Mouse (Mus musculus): ENCODE data around the gene Tia1. TPM values are rescaled to one million over a fixed set of nuclear protein-coding genes. Genes with fewer than 3 reads are reported as not detected.

Tia1 gene
- polyA plus RNA-seq, 1 experiment: 323 TPM

DNA sequence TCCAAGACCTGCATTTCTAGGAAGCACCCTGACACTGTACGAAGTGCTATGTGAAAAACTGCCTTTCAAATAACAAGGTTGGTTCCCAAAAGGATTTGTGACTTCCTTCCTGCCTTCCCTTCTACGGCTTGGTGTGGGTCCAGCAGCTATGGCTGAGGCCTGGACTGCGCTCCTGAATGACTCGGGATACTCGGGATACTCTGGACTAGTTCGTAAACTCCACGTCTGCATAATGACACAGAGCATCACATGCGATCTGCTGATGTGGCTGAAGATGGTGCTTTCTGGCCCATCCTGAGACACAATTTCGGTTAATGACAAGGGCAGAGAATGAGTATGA lies 67.7 kb downstream of the Tia1 start:
- Histone ChIP-seq H3K27ac (ENCODE audit: insufficient read depth, low read depth, low read length) (peak overlapping the region; percentile 83), H3K4me3 (ENCODE audit: insufficient read depth, low read depth, low read length) (peak overlapping the region; percentile 50), H3K4me1 (ENCODE audit: control insufficient read depth, insufficient read depth, low read length) (peaks cover 8% of the 10 kb centered on the region)
- TF ChIP-seq CTCF (IDR thresholded peaks at IDR 0.05; ENCODE audit: insufficient read depth, low read depth, low read length) (no peak), POLR2A (IDR thresholded peaks at IDR 0.05; ENCODE audit: insufficient read depth, low read depth, low read length) (no peak)
- 15% methylated on average over 9 of the region's 9 CpGs for WGBS

DNA sequence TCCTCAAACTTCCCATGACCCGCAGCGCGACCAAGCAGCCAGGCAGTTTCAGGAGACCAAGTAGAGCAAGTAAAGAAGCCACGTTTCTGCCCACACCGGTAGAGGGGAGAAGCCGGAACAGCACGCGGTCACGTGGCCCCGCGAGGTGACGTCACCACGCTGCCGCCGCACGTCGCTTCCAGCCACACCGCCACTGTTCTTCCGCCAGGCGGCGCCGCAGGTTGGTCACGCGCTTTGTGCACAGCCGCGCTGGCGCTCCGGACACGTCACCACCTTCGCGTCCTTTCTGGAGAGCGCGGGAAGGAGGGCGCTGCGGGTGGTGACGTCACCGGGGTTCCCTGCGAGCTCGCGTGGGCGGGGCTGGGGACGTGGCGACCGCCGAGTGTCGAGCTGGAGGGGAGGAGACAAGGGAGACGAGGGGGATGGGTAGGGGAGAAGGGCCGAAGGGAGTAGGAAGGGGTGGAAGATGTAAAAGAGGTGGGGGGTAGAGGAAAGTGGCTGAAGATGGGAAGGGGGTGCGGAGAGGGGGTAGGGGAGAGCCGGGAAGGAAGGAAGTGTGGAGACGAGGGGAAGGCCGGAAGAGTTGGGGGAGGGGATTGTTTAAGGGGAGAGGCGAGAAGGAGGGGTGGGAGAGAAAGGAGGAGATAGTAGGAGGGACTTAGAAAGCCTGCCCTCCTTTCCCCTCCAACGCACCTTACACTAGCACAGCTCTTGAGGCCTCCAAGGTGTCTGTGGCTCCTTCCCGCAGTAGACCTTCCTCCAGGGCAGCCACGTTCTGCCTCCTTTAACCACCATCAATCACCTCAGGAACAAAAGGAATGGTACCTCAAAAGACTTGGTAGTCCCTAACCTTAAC lies 68.3 kb downstream of the Tia1 start:
- peak overlapping the region; percentile 99 for H3K27ac ChIP-seq (ENCODE audit: insufficient read depth, low read depth, low read length)
- WGBS: 1% methylated on average over 55 of the region's 56 CpGs
- TF ChIP-seq POLR2A (IDR thresholded peaks at IDR 0.05; ENCODE audit: insufficient read depth, low read depth, low read length) (peak; percentile 69), CTCF (IDR thresholded peaks at IDR 0.05; ENCODE audit: insufficient read depth, low read depth, low read length) (peak; percentile 87)
- H3K4me3 ChIP-seq (ENCODE audit: insufficient read depth, low read depth, low read length): peak overlapping the region; percentile 60
- peaks cover 8% of the 10 kb centered on the region for H3K4me1 ChIP-seq (ENCODE audit: control insufficient read depth, insufficient read depth, low read length)

DNA sequence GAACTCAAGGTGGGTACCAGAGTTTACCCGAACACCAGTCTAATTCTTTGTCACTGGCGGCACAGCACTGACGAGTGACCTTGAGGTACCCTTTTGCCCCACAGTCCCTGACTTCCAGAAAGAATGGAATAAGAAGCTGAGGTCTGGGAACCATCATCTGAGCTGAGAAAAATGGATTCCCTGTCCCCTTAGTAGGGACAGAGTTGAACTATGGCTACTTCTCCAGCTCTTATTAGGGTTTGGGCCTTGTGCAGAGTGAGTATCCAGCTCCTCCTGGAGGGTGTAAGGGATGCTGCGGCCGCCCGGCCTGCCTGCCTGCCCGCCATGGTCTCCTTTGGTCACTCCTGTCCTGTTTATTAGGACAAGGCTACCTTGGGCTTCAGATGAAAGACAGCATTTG lies 69.1 kb downstream of the Tia1 start:
- Histone ChIP-seq H3K27ac (ENCODE audit: insufficient read depth, low read depth, low read length) (peak overlapping the region; percentile 99), H3K4me3 (ENCODE audit: insufficient read depth, low read depth, low read length) (peak overlapping the region; percentile 60), H3K4me1 (ENCODE audit: control insufficient read depth, insufficient read depth, low read length) (peaks cover 8% of the 10 kb centered on the region)
- 57% methylated on average over 7 of the region's 7 CpGs for WGBS
- TF ChIP-seq POLR2A (IDR thresholded peaks at IDR 0.05; ENCODE audit: insufficient read depth, low read depth, low read length) (no peak), CTCF (IDR thresholded peaks at IDR 0.05; ENCODE audit: insufficient read depth, low read depth, low read length) (no peak)

DNA sequence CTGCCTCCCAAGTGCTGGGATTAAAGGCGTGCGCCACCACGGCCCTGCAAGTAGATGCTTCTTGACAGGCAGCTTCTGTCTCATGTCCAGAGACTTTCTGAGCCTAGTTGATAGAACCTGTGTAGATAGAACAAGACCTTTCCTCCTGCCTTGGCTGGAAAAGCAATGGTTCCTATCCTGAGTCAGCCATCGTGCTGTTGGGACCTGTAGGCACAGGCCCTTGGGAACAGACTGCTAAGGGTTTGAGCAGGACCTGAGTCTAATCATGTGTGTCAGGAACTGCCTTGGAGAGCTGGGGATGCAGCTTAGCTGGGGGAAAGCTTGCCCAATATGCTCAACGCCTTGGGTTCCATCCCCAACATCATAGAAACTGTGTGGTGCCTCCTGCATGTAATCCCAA lies 70.1 kb downstream of the Tia1 start:
- WGBS: 97% methylated on average over 5 of the region's 5 CpGs
- Histone ChIP-seq H3K4me1 (ENCODE audit: control insufficient read depth, insufficient read depth, low read length) (peaks cover 8% of the 10 kb centered on the region), H3K27ac (ENCODE audit: insufficient read depth, low read depth, low read length) (no peak overlapping the region), H3K4me3 (ENCODE audit: insufficient read depth, low read depth, low read length) (no peak overlapping the region)
- TF ChIP-seq CTCF (IDR thresholded peaks at IDR 0.05; ENCODE audit: insufficient read depth, low read depth, low read length) (no peak), POLR2A (IDR thresholded peaks at IDR 0.05; ENCODE audit: insufficient read depth, low read depth, low read length) (no peak)

DNA sequence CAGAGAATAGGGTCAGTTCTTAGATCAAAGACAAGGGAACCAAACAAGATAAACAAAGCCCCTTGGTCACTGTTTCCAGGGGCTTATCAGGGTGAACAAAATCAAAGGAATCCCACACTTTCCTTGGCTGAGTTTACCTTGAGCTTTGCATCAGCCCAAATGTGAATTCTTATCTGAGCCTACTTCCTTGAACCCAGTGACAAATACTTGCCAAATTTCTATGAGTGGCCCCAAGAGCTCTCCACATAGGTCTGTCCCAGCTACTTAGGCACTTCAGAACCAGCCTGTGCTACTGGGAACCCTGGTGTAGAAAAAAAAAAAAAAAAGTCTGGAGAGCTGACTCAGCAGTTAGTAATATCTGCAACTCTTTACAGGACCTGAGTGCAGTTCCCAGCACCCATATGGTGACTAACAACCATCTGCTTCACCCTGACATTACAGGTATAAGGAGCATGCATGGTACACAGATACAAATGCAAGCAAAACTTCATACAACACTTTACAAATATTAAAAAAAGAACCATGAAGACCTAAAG lies 70.7 kb downstream of the Tia1 start:
- Histone ChIP-seq H3K27ac (ENCODE audit: insufficient read depth, low read depth, low read length) (no peak overlapping the region), H3K4me1 (ENCODE audit: control insufficient read depth, insufficient read depth, low read length) (peaks cover 8% of the 10 kb centered on the region), H3K4me3 (ENCODE audit: insufficient read depth, low read depth, low read length) (no peak overlapping the region)
- TF ChIP-seq POLR2A (IDR thresholded peaks at IDR 0.05; ENCODE audit: insufficient read depth, low read depth, low read length) (no peak), CTCF (IDR thresholded peaks at IDR 0.05; ENCODE audit: insufficient read depth, low read depth, low read length) (no peak)

DNA sequence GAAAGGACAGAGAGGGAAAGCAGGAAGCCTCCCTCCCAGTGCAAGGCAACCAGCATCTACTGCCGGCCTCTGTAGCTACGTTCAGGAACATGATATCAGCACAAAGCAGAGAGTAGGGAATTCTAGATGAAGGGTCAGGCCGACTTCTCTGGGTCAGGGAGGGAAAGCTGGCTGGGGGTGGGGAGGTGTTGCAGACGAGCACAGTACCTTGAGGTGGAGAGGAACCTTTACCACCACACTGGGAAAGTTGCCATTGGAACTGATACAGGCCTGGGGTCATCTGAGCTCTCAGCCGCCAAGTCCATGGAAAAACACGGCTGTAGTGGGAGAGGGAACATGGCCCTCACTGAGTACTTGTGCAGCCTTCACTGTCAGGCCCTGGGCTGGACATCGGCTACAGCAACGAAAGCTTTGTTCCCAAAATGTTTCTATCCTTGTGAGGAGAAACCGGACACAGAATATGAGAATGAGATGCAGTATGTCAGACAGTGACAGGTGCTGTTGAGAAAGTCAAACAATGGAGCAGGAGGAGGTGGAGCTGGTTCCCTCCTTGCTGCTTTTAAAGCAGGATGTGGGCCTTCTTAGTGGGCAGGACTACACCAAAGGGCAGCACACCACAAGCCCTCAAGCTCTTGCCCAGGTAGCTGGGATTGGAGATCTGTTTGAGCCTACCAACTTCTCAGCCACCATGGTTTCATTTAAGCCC lies 71.6 kb downstream of the Tia1 start:
- Histone ChIP-seq H3K27ac (ENCODE audit: insufficient read depth, low read depth, low read length) (no peak overlapping the region), H3K4me3 (ENCODE audit: insufficient read depth, low read depth, low read length) (no peak overlapping the region), H3K4me1 (ENCODE audit: control insufficient read depth, insufficient read depth, low read length) (peaks cover 9% of the 10 kb centered on the region)
- TF ChIP-seq POLR2A (IDR thresholded peaks at IDR 0.05; ENCODE audit: insufficient read depth, low read depth, low read length): no peak
- TF ChIP-seq CTCF (IDR thresholded peaks at IDR 0.05; ENCODE audit: insufficient read depth, low read depth, low read length): no peak
- WGBS: 79% methylated on average over 9 of the region's 9 CpGs

DNA sequence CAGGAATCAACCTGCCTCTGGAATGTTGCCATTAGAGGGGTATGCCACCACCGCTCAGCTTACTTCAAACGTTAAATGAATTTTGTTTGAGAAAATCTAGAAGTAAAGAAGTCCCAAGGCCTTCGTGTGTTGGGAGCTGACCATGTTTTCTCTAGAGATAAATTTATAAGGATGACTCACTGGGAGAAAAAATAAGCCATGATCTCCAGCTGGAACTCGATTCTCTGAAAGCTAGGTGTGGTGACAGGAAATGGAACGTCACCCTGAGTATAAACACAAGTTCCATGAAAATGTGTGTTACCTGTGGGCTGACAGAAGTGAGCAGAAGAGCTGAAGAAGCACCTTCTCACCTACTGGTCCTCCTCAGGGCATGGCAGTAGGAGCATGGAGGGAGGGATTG lies 72.9 kb downstream of the Tia1 start:
- Histone ChIP-seq H3K4me3 (ENCODE audit: insufficient read depth, low read depth, low read length) (no peak overlapping the region), H3K4me1 (ENCODE audit: control insufficient read depth, insufficient read depth, low read length) (peaks cover 7% of the 10 kb centered on the region), H3K27ac (ENCODE audit: insufficient read depth, low read depth, low read length) (no peak overlapping the region)
- 54% methylated on average over 5 of the region's 5 CpGs for WGBS
- TF ChIP-seq POLR2A (IDR thresholded peaks at IDR 0.05; ENCODE audit: insufficient read depth, low read depth, low read length) (no peak), CTCF (IDR thresholded peaks at IDR 0.05; ENCODE audit: insufficient read depth, low read depth, low read length) (no peak)

DNA sequence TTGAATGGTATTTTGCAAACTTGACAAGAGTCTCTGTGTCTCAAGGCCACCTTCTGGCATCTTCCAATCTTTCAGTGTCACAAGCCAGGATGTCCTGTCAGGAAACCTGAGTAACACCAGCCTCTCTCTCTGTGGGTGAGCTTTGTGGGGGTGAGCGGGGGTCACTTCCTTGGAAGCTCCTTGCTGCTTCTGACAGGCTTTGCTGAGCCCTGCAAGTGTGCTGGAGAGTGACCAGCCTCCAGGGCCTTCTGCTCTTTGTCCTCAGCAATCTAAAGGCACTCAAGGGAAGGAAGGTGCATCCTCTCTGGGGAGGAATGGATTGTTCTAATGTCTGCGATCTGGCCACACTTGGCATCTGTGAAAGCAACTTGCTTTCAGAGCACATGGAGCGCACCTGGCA lies 75.3 kb downstream of the Tia1 start:
- no peak overlapping the region for H3K4me3 ChIP-seq (ENCODE audit: insufficient read depth, low read depth, low read length)
- H3K27ac ChIP-seq (ENCODE audit: insufficient read depth, low read depth, low read length): no peak overlapping the region
- H3K4me1 ChIP-seq (ENCODE audit: control insufficient read depth, insufficient read depth, low read length): 0 out of 2 replicates have a peak, but pooled peaks cover 2% of the 10 kb centered on the region
- 71% methylated on average over 3 of the region's 3 CpGs for WGBS
- TF ChIP-seq POLR2A (IDR thresholded peaks at IDR 0.05; ENCODE audit: insufficient read depth, low read depth, low read length) (no peak), CTCF (IDR thresholded peaks at IDR 0.05; ENCODE audit: insufficient read depth, low read depth, low read length) (no peak)

DNA sequence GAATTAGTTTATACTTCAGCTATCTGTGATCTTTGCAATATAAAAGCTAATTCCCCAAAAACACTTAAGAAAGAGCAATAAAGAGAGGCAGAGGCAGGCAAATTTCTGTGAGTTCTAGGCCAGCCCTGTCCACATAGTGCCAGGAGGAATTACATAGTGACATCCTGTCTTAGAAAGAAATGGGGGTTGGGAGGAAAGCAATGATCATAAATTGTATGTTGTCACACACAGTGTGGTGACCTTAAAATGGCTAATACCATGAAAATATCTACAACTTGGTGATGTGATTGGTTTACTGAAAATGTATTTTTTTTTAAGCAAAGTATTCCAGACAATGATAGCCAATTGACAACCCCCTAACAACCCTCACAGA lies 75.8 kb downstream of the Tia1 start:
- H3K27ac ChIP-seq (ENCODE audit: insufficient read depth, low read depth, low read length): peak overlapping the region; percentile 92; the same call in 1 of the 2 replicates
- TF ChIP-seq CTCF (IDR thresholded peaks at IDR 0.05; ENCODE audit: insufficient read depth, low read depth, low read length) (no peak), POLR2A (IDR thresholded peaks at IDR 0.05; ENCODE audit: insufficient read depth, low read depth, low read length) (no peak)
- H3K4me3 ChIP-seq (ENCODE audit: insufficient read depth, low read depth, low read length): no peak overlapping the region
- 0 out of 2 replicates have a peak, but pooled peaks cover 2% of the 10 kb centered on the region for H3K4me1 ChIP-seq (ENCODE audit: control insufficient read depth, insufficient read depth, low read length)

Data from olfactory bulb, adult 2 months (tissue).